In genomic region chr7:101836271-101837153, GRCm38 (mm10) we compare ENCODE assay signal across 8 mouse cellular contexts. TPM values are rescaled to one million over a fixed set of nuclear protein-coding genes. Genes with fewer than 3 reads are reported as not detected.
DNase-seq lines count a peak whose midpoint lies in the region; ATAC-seq and TF ChIP-seq lines count a peak whose summit lies in the region.

No protein-coding gene starts in this region.

- TF ChIP-seq CTCF in liver, embryonic 14.5 days (IDR thresholded peaks at IDR 0.05; ENCODE audit: low read depth): no peak

- peak; percentile 57; the same call in 1 of the 2 replicates for ATAC-seq in heart, embryonic 11.5 days (replicated peaks; ENCODE audit: insufficient number of reproducible peaks, low FRiP score, low TSS enrichment)
- peak; percentile 51 for ATAC-seq in kidney, embryonic 14.5 days (ENCODE audit: low FRiP score, low TSS enrichment)
- ATAC-seq in liver, embryonic 14.5 days (ENCODE audit: insufficient read depth): peak; percentile 24; the same call in 1 of the 2 replicates
- no peak; the same call in 1 of the 2 replicates for ATAC-seq in stomach, embryonic 15.5 days (ENCODE audit: insufficient read depth, low FRiP score, low read depth)

- no peaks in the 10 kb centered on the region for H3K27me3 ChIP-seq in heart, embryonic 11.5 days (ENCODE audit: control insufficient read depth, insufficient read depth, low read length)
- no peaks in the 10 kb centered on the region for H3K27me3 ChIP-seq in kidney, embryonic 14.5 days (ENCODE audit: control insufficient read depth, insufficient read depth, low read length)
- H3K27me3 ChIP-seq in liver, embryonic 14.5 days (ENCODE audit: control insufficient read depth, insufficient read depth, low read length): peaks cover 36% of the 10 kb centered on the region
- no peaks in the 10 kb centered on the region for H3K27me3 ChIP-seq in stomach, embryonic 15.5 days (replicated peaks)

- H3K9me3 ChIP-seq in heart, embryonic 11.5 days (replicated peaks; ENCODE audit: control insufficient read depth, low read length): no peaks in the 10 kb centered on the region
- H3K9me3 ChIP-seq in kidney, embryonic 14.5 days (ENCODE audit: control insufficient read depth, low read length): no peaks in the 10 kb centered on the region
- H3K9me3 ChIP-seq in liver, embryonic 14.5 days (ENCODE audit: control insufficient read depth, low read length): no peaks in the 10 kb centered on the region
- no peaks in the 10 kb centered on the region for H3K9me3 ChIP-seq in stomach, embryonic 15.5 days

- no peak for TF ChIP-seq EP300 in liver, embryonic 14.5 days (IDR thresholded peaks at IDR 0.05; ENCODE audit: low read depth)

- H3K4me1 ChIP-seq in heart, embryonic 11.5 days (ENCODE audit: control insufficient read depth, insufficient read depth, low read length): peaks cover 22% of the 10 kb centered on the region
- peaks cover 17% of the 10 kb centered on the region; the same call in 1 of the 2 replicates for H3K4me1 ChIP-seq in kidney, embryonic 14.5 days (ENCODE audit: control insufficient read depth, insufficient read depth, low read length)
- H3K4me1 ChIP-seq in liver, embryonic 14.5 days (replicated peaks; ENCODE audit: control insufficient read depth in 2 of 2, insufficient read depth in 2 of 2, low read length in 1 of 2): no peaks in the 10 kb centered on the region
- peaks cover 20% of the 10 kb centered on the region for H3K4me1 ChIP-seq in stomach, embryonic 15.5 days

- H3K27ac ChIP-seq in heart, embryonic 11.5 days (ENCODE audit: low read depth, low read length): peak overlapping the region; percentile 90
- peak overlapping the region; percentile 91 for H3K27ac ChIP-seq in kidney, embryonic 14.5 days (ENCODE audit: low read depth, low read length)
- no peak overlapping the region for H3K27ac ChIP-seq in liver, embryonic 14.5 days
- peak overlapping the region; percentile 97 for H3K27ac ChIP-seq in stomach, embryonic 15.5 days

- H3K36me3 ChIP-seq in heart, embryonic 11.5 days (ENCODE audit: control insufficient read depth, insufficient read depth, low read length): peaks cover 10% of the 10 kb centered on the region
- peaks cover 28% of the 10 kb centered on the region for H3K36me3 ChIP-seq in kidney, embryonic 14.5 days (ENCODE audit: control insufficient read depth, insufficient read depth, low read length)
- H3K36me3 ChIP-seq in liver, embryonic 14.5 days (replicated peaks; ENCODE audit: control insufficient read depth, insufficient read depth, low read depth): no peaks in the 10 kb centered on the region
- peaks cover 15% of the 10 kb centered on the region for H3K36me3 ChIP-seq in stomach, embryonic 15.5 days

- peak overlapping the region; percentile 70 for H3K4me3 ChIP-seq in heart, embryonic 11.5 days (ENCODE audit: low read depth, low read length)
- H3K4me3 ChIP-seq in kidney, embryonic 14.5 days (ENCODE audit: low read length): peak overlapping the region; percentile 83
- peak overlapping the region; percentile 57 to 60 for H3K4me3 ChIP-seq in liver, embryonic 14.5 days (ENCODE audit: insufficient read depth in 1 of 2, low read depth in 2 of 2, low read length in 2 of 2)
- peak overlapping the region; percentile 91 for H3K4me3 ChIP-seq in stomach, embryonic 15.5 days (replicated peaks)

- DNase-seq in urinary bladder, adult 18-20 months (ENCODE audit: low spot score in 2 of 2): peak; percentile 42 to 65
- DNase-seq in urinary bladder, postnatal 10 days (ENCODE audit: low spot score): no peak
- DNase-seq in embryo, embryonic 11.5 days (ENCODE audit: low read depth, low spot score): peak; percentile 63
- no peak for DNase-seq in liver, embryonic 14.5 days (ENCODE audit: low read depth in 3 of 3, low spot score in 3 of 3)
- peak; percentile 67 for DNase-seq in naive thymus-derived CD4-positive, alpha-beta T cell, adult 2 months (ENCODE audit: low read depth)

- H3K9ac ChIP-seq in heart, embryonic 11.5 days (ENCODE audit: low read depth, low read length): peak overlapping the region; percentile 86
- peak overlapping the region; percentile 93 for H3K9ac ChIP-seq in kidney, embryonic 14.5 days (ENCODE audit: low read depth, low read length)
- peak overlapping the region; percentile 46 for H3K9ac ChIP-seq in liver, embryonic 14.5 days (replicated peaks)
- peak overlapping the region; percentile 96 for H3K9ac ChIP-seq in stomach, embryonic 15.5 days

- WGBS in heart, embryonic 11.5 days (ENCODE audit: insufficient replicate concordance): under 1% methylated on average over 59 of the region's 63 CpGs
- under 1% methylated on average over 56 of the region's 63 CpGs for WGBS in kidney, embryonic 14.5 days
- WGBS in liver, embryonic 14.5 days (ENCODE audit: insufficient replicate concordance): under 1% methylated on average over 59 of the region's 63 CpGs
- under 1% methylated on average over 62 of the region's 63 CpGs for WGBS in stomach, embryonic 15.5 days

- peak overlapping the region; percentile 87 for H3K4me2 ChIP-seq in heart, embryonic 11.5 days
- H3K4me2 ChIP-seq in kidney, embryonic 14.5 days (replicated peaks; ENCODE audit: low read depth, low read length): peak overlapping the region; percentile 64
- peak overlapping the region; percentile 70 for H3K4me2 ChIP-seq in liver, embryonic 14.5 days (ENCODE audit: low read depth)
- H3K4me2 ChIP-seq in stomach, embryonic 15.5 days: peak overlapping the region; percentile 69

RNA-seq across cellular contexts. Expression of gene Inppl1, which starts 1.5 kb away (rescaled TPM):
- 33.6 and 52.0 TPM in 2 replicates for polyA plus RNA-seq in heart, embryonic 11.5 days (2014; fragmentation: Nextera tagmentation; extraction: Ambion mirVana)
- polyA plus RNA-seq in kidney, embryonic 14.5 days (2014; fragmentation: Nextera tagmentation; extraction: Ambion mirVana): 24.6 and 45.8 TPM in 2 replicates
- 4.4 and 6.8 TPM in 2 replicates for polyA plus RNA-seq in liver, embryonic 14.5 days (2012; rRNA removed)
- polyA plus RNA-seq in liver, embryonic 14.5 days (2014; fragmentation: Nextera tagmentation; extraction: Ambion mirVana): 0.69 and 2.0 TPM in 2 replicates
- 39.7 and 49.4 TPM in 2 replicates for polyA plus RNA-seq in stomach, embryonic 15.5 days (2015; fragmentation: Nextera tagmentation; extraction: Ambion mirVana)

RNA-seq across cellular contexts. Expression of gene Phox2a, which starts 18.4 kb away (rescaled TPM):
- polyA plus RNA-seq in heart, embryonic 11.5 days (2014; fragmentation: Nextera tagmentation; extraction: Ambion mirVana): not detected in 2 replicates
- polyA plus RNA-seq in kidney, embryonic 14.5 days (2014; fragmentation: Nextera tagmentation; extraction: Ambion mirVana): not detected in 2 replicates
- 0.03 TPM in 1 of 2 replicates, not detected in the other for polyA plus RNA-seq in liver, embryonic 14.5 days (2012; rRNA removed)
- not detected in 2 replicates for polyA plus RNA-seq in liver, embryonic 14.5 days (2014; fragmentation: Nextera tagmentation; extraction: Ambion mirVana)
- 5.2 and 6.0 TPM in 2 replicates for polyA plus RNA-seq in stomach, embryonic 15.5 days (2015; fragmentation: Nextera tagmentation; extraction: Ambion mirVana)

RNA-seq across cellular contexts. Expression of gene Folr2, which starts 20.5 kb away (rescaled TPM):
- not detected in 2 replicates for polyA plus RNA-seq in heart, embryonic 11.5 days (2014; fragmentation: Nextera tagmentation; extraction: Ambion mirVana)
- polyA plus RNA-seq in kidney, embryonic 14.5 days (2014; fragmentation: Nextera tagmentation; extraction: Ambion mirVana): 1.6 and 1.9 TPM in 2 replicates
- polyA plus RNA-seq in liver, embryonic 14.5 days (2012; rRNA removed): 7.4 and 8.0 TPM in 2 replicates
- 4.2 and 6.5 TPM in 2 replicates for polyA plus RNA-seq in liver, embryonic 14.5 days (2014; fragmentation: Nextera tagmentation; extraction: Ambion mirVana)
- 1.7 and 2.0 TPM in 2 replicates for polyA plus RNA-seq in stomach, embryonic 15.5 days (2015; fragmentation: Nextera tagmentation; extraction: Ambion mirVana)

RNA-seq across cellular contexts. Expression of gene Anapc15, which starts 27.0 kb away (rescaled TPM):
- polyA plus RNA-seq in heart, embryonic 11.5 days (2014; fragmentation: Nextera tagmentation; extraction: Ambion mirVana): 73.3 and 76.5 TPM in 2 replicates
- 71.4 and 91.0 TPM in 2 replicates for polyA plus RNA-seq in kidney, embryonic 14.5 days (2014; fragmentation: Nextera tagmentation; extraction: Ambion mirVana)
- polyA plus RNA-seq in liver, embryonic 14.5 days (2012; rRNA removed): 25.6 and 54.6 TPM in 2 replicates
- polyA plus RNA-seq in liver, embryonic 14.5 days (2014; fragmentation: Nextera tagmentation; extraction: Ambion mirVana): 51.9 and 52.0 TPM in 2 replicates
- polyA plus RNA-seq in stomach, embryonic 15.5 days (2015; fragmentation: Nextera tagmentation; extraction: Ambion mirVana): 56.9 and 68.7 TPM in 2 replicates

RNA-seq across cellular contexts. Expression of gene Folr1, which starts 34.1 kb away (rescaled TPM):
- polyA plus RNA-seq in heart, embryonic 11.5 days (2014; fragmentation: Nextera tagmentation; extraction: Ambion mirVana): 3.2 and 4.3 TPM in 2 replicates
- 27.3 and 30.4 TPM in 2 replicates for polyA plus RNA-seq in kidney, embryonic 14.5 days (2014; fragmentation: Nextera tagmentation; extraction: Ambion mirVana)
- 0.33 and 0.53 TPM in 2 replicates for polyA plus RNA-seq in liver, embryonic 14.5 days (2012; rRNA removed)
- 0.38 TPM in 1 of 2 replicates, not detected in the other for polyA plus RNA-seq in liver, embryonic 14.5 days (2014; fragmentation: Nextera tagmentation; extraction: Ambion mirVana)
- 18.5 and 22.7 TPM in 2 replicates for polyA plus RNA-seq in stomach, embryonic 15.5 days (2015; fragmentation: Nextera tagmentation; extraction: Ambion mirVana)

Comparison
In these comparisons a context has a peak if more than half of its experiments do, and no peak if none do; other contexts are left out.
1. DNase-seq: peak in urinary bladder, adult 18-20 months (2 of 2), embryo, embryonic 11.5 days (single experiment) and naive thymus-derived CD4-positive, alpha-beta T cell, adult 2 months (single experiment); none in urinary bladder, postnatal 10 days (single experiment) and liver, embryonic 14.5 days (0 of 3).
2. H3K9ac ChIP-seq: peak in every context shown above with its lines; median percentile 96 in stomach, embryonic 15.5 days; 93 in kidney, embryonic 14.5 days; 86 in heart, embryonic 11.5 days; 46 in liver, embryonic 14.5 days.
3. Peak in every context shown above with its lines, with median percentiles within 50 percentile points of each other: H3K4me2 ChIP-seq and H3K4me3 ChIP-seq.